Mouse (Mus musculus) frontal cortex, adult (tissue): Measurements from ENCODE around the gene Olfr1393.

ENCODE experiments used
- ATAC-seq: cut with Nextera tagmentation; 2 replicates; pipeline ENCODE4 v1.9.2; 2017; ENCODE audit warnings: mild to moderate bottlenecking, moderate library complexity, mixed read lengths; ENCODE audit not compliant: low TSS enrichment

Gene Olfr1393

DNA sequence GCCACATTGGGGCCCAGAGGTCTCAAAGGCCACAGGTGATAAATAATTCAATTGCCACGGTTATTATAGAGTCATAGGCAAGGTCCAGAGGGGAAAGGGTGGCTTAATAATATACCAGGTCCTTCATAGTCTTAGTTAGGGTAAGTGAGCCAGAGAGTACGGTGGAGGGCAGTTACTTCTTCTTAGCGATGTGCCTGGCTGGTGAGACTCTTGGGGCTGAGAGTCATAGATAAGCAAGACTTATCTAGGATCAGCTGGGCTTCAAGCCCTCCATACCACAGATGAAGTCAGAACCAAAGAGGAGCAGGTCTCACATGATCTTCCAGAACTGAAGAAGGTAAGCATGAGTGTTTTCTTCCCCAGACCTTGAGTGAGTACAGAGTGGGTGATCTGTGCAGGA is at the start of gene Olfr1393:
TSS of gene Olfr1393 (plus strand) at position 83 of the 400 bp plus-strand sequence.
- ATAC-seq: no peak

GRCm38 (mm10) chr11:49232781-49233180 is 45.3 kb upstream of the Olfr1393 start:
- ATAC-seq: peak; percentile 94

DNA sequence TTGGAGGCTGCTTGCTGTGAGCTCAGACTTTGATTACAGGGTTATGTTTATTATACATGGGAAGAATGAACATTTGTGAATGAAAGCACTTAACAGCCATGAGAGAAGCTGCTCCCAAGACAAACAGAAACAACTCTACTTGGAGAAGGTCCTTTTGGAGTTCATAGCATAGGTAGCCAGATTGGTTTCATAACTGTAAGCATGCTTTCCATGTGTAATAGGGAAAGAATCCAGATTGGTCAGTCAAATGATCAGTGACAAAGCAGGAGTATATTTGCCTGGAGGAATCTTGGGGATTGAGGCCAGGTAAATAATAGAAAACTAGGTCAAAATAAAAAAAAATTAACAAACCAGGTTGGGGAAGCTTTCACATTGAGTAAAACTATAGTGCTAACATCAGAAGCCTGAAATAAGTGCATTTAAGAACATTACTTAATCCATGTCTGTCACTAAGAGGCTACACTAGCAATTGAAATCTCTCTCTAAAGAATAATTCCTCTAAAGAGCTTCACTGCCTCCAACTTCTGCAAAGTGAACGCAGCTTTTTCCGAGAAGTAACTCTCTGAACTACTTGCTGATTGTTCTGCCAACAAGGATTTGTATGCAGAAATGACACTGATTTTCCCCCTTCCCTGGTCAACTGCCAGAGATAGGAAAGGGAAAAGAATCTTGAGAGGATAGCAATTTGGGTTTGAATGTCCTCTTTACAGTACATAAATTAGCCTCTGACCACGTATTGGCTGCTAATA is 42.5 kb upstream of the Olfr1393 start:
- ATAC-seq: no peak

DNA sequence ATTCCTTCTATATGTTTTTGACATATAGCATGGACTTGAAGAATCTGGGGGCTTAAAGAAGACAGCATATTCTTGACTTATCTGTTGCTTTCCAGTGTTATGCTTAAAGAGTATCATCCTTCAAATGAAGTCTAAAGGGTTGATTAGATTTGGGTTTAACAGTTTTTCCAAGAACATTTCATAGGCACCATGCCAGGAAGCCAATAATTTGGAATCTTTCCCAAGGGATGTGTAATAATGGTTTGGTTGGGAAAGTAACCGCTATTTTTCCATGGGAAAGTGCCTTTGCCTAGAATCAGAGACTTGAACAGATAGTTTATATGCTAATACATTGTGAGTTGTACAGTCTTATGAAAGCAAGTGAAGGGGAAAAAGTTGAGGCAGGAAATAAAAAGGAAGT is 41.2 kb upstream of the Olfr1393 start:
- no peak for ATAC-seq

DNA sequence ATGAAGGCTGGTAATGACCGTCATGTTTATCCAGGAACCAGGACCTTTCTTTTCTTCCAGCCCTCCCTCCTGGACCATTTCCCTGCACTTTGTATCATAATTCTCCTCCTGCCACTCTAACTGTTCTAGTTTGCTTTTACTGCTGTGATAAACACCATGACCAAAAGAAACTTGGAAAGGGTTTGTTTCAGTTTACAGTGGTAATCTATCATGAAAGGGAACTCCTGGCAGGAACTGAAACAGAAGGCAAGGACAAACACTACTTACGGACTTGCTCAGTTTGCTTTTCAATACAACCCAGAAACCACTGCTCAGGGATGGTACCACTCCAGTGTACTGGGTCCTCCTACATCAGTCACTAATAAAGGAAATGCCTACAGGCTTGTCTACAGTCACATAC is 40.6 kb upstream of the Olfr1393 start:
- no peak for ATAC-seq

GRCm38 (mm10) chr11:49240310-49240709 is 37.8 kb upstream of the Olfr1393 start:
- ATAC-seq: no peak

DNA sequence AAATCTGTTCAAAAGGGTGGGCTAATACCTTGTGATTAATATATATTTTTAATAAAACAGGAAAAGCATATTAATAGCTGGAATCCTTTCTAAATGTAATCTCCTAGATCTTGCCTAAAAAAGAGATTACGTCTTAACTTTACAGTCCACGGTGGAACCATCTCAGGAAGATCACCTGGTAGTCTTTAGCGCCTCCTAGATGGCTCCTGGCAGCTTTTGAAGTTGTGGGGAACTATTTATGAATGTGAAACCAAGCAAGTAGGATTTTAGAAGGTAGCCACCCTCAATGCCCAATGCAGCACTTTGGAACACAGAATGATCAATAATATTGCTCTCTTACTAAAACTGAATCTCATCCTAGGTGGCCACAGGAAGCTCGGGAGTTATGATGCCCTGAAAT is 37.2 kb upstream of the Olfr1393 start:
- no peak for ATAC-seq

GRCm38 (mm10) chr11:49241471-49241870 is 36.6 kb upstream of the Olfr1393 start:
- no peak for ATAC-seq

GRCm38 (mm10) chr11:49242944-49243626 is 35.0 kb upstream of the Olfr1393 start:
- ATAC-seq: peak; percentile 14

GRCm38 (mm10) chr11:49243727-49244594 is 34.1 kb upstream of the Olfr1393 start, which contains the start of gene Mgat1:
Gene Mgat1 (plus strand): TSS chr11:49244191.
- peak; percentile 83 for ATAC-seq

DNA sequence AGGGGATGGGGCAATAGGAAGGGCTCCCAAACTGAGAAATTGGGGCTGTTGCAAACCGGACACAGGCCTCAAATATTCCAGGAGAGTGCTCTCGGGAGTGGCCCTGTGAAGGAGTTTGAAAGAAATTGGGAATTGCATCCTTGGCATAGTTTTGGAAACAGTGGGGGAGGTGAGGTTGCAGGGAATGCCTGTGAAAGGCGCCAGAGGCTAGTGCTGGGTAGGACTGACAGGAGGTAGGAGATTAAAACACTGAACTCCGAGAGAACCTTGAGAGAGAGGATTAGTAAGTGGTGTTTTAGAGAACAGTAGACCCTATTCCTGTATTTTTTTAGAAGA is 33.5 kb upstream of the Olfr1393 start:
- peak; percentile 3; the same call in 1 of the 2 replicates for ATAC-seq

- ATAC-seq: no peak
Measured at GRCm38 (mm10) chr11:49245176-49245575, 32.9 kb upstream of the Olfr1393 start.

GRCm38 (mm10) chr11:49245634-49246415 is 32.3 kb upstream of the Olfr1393 start:
- ATAC-seq: no peak

- ATAC-seq: no peak
Measured at GRCm38 (mm10) chr11:49246523-49246922, 31.6 kb upstream of the Olfr1393 start.

GRCm38 (mm10) chr11:49247255-49247654 is 30.8 kb upstream of the Olfr1393 start:
- no peak for ATAC-seq

- ATAC-seq: peak; percentile 22; the same call in 1 of the 2 replicates
Measured at GRCm38 (mm10) chr11:49248226-49248973, 29.7 kb upstream of the Olfr1393 start.

DNA sequence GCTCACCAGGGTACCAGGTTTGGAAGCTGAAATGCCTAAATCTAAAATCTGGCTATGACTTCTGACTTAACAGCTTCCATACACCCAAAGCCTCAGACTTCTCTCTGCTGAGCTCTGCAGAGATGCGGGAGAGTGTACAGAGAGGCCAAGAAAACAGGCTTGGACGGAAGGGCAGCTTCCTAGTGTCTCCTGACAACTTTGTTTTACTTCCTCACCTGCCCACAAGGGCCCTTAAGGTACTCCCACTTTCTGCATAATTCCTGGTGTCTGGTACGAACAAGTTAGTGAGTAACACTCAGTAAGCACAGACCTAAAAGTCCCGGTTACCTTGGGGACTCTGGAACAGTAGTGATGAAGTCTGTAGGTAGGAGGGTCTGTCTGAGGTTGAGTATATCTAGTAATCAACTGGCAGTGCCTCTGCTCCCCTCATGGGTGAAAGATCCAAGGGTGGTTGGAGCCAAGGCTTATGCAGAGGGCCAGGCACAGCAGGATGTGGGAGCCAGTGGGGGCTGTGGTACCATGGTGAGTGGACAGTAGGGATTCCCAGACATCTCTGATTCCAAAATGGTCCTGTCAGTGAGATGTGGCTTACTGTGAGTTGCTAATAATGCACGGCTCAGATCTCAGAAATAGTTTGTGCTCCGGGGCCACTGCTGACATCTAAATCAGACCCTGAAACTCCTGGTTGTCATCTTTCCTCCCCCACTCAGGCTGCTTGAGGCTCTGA is 29.0 kb upstream of the Olfr1393 start:
- ATAC-seq: peak; percentile 3; the same call in 1 of the 2 replicates

GRCm38 (mm10) chr11:49249811-49250421 is 28.2 kb upstream of the Olfr1393 start:
- peak; percentile 5 for ATAC-seq
